Mouse (Mus musculus) limb, embryonic 13.5 days (tissue): Measurements from ENCODE around the gene Txnrd1. TPM values are rescaled to one million over a fixed set of nuclear protein-coding genes. Genes with fewer than 3 reads are reported as not detected.

ENCODE experiments used
- ATAC-seq: fragments of 200-750 bp; cut with Nextera tagmentation; 2 replicates; pipeline ENCODE4 v1.8.0; 2017; ENCODE audit warnings: low read depth, moderate number of reproducible peaks, moderate TSS enrichment; ENCODE audit not compliant: low FRiP score
- H3K27ac ChIP-seq: fragments of 300-500 bp; sonication (generic); 2 replicates; pipeline ENCODE4 v1.5.1; 2015; ENCODE audit warnings: inconsistent platforms, mild to moderate bottlenecking, moderate library complexity
- H3K27me3 ChIP-seq: fragments of 300-500 bp; sonication (generic); 2 replicates; pipeline ENCODE4 v1.6.1; 2015; ENCODE audit warnings: mild to moderate bottlenecking, inconsistent platforms
- H3K36me3 ChIP-seq: fragments of 300-500 bp; sonication (generic); 2 replicates; pipeline ENCODE4 v1.6.1; 2015; ENCODE audit warnings: inconsistent platforms, mild to moderate bottlenecking, moderate library complexity
- H3K4me1 ChIP-seq: fragments of 300-500 bp; sonication (generic); 2 replicates; pipeline ENCODE4 v1.6.1; 2015; ENCODE audit warnings: inconsistent platforms
- H3K4me2 ChIP-seq: fragments of 300-500 bp; sonication (generic); replicated peaks from 2 replicates; pipeline ENCODE4 v1.6.1; 2015; ENCODE audit warnings: inconsistent platforms, mild to moderate bottlenecking, moderate library complexity
- H3K4me3 ChIP-seq: fragments of 300-500 bp; sonication (generic); 2 replicates; pipeline ENCODE4 v1.5.1; 2015; ENCODE audit warnings: moderate library complexity, mild to moderate bottlenecking, inconsistent platforms
- H3K9ac ChIP-seq: fragments of 300-500 bp; sonication (generic); 2 replicates; pipeline ENCODE4 v1.6.1; 2015; ENCODE audit warnings: mild to moderate bottlenecking, inconsistent platforms
- H3K9me3 ChIP-seq: fragments of 300-500 bp; sonication (generic); 2 replicates; pipeline ENCODE4 v1.6.1; 2016; ENCODE audit warnings: inconsistent platforms
- WGBS: fragments of 180-500 bp; shearing (Covaris S2); methylation state at CpG from one replicate; pipeline ENCODE4 v1.1.7; 2015; 5-methylcytosine and 5-hydroxymethylcytosine counted together
- polyA plus RNA-seq: library from polyadenylated mRNA; unstranded; fragments of >200 nt; fragmentation: Nextera tagmentation; extraction: Ambion mirVana; gene quantifications from 2 replicates; pipeline ENCODE4 v1.2.1, GENCODE M21; 2015

Txnrd1 gene
- polyA plus RNA-seq, 1 experiment from 2014 or later, result 116 TPM

- H3K9ac ChIP-seq, result no peak overlapping the region
- H3K4me1 ChIP-seq, result 0 out of 2 replicates have a peak, but pooled peaks cover 9% of the 10 kb centered on the region
- no peak overlapping the region for H3K4me3 ChIP-seq
- no peaks in the 10 kb centered on the region for H3K27me3 ChIP-seq
- no peak overlapping the region for H3K27ac ChIP-seq
- no peaks in the 10 kb centered on the region for H3K36me3 ChIP-seq
- no peak for ATAC-seq
- H3K4me2 ChIP-seq, result no peak overlapping the region
- WGBS, result 82% methylated on average over 6 of the region's 6 CpGs
- 0 out of 2 replicates have a peak, but pooled peaks cover 6% of the 10 kb centered on the region for H3K9me3 ChIP-seq
Measured at GRCm38 (mm10) chr10:82805111-82805510, 28.6 kb upstream of the Txnrd1 start.

GRCm38 (mm10) chr10:82806414-82806813 lies 27.3 kb upstream of the Txnrd1 start:
- no peak for ATAC-seq
- Histone ChIP-seq H3K27ac (no peak overlapping the region), H3K27me3 (no peaks in the 10 kb centered on the region), H3K9ac (no peak overlapping the region), H3K36me3 (no peaks in the 10 kb centered on the region), H3K4me2 (no peak overlapping the region), H3K4me1 (0 out of 2 replicates have a peak, but pooled peaks cover 9% of the 10 kb centered on the region), H3K9me3 (0 out of 2 replicates have a peak, but pooled peaks cover 6% of the 10 kb centered on the region), H3K4me3 (no peak overlapping the region)
- 78% methylated on average over 8 of the region's 8 CpGs for WGBS

- Histone ChIP-seq H3K4me3 (no peak overlapping the region), H3K27ac (no peak overlapping the region), H3K4me1 (0 out of 2 replicates have a peak, but pooled peaks cover 11% of the 10 kb centered on the region), H3K4me2 (no peak overlapping the region), H3K9ac (no peak overlapping the region), H3K9me3 (0 out of 2 replicates have a peak, but pooled peaks cover under 1% of the 10 kb centered on the region), H3K36me3 (no peaks in the 10 kb centered on the region), H3K27me3 (no peaks in the 10 kb centered on the region)
- ATAC-seq, result no peak
- 83% methylated on average over 7 of the region's 7 CpGs for WGBS
Measured at GRCm38 (mm10) chr10:82807238-82807637, 26.5 kb upstream of the Txnrd1 start.

GRCm38 (mm10) chr10:82808155-82808554 lies 25.6 kb upstream of the Txnrd1 start:
- no peaks in the 10 kb centered on the region for H3K27me3 ChIP-seq
- H3K4me2 ChIP-seq, result no peak overlapping the region
- ATAC-seq, result no peak
- H3K36me3 ChIP-seq, result no peaks in the 10 kb centered on the region
- H3K9ac ChIP-seq, result no peak overlapping the region
- no peaks in the 10 kb centered on the region for H3K9me3 ChIP-seq
- 47% methylated on average over 6 of the region's 6 CpGs for WGBS
- H3K4me3 ChIP-seq, result no peak overlapping the region
- H3K27ac ChIP-seq, result no peak overlapping the region
- 0 out of 2 replicates have a peak, but pooled peaks cover 11% of the 10 kb centered on the region for H3K4me1 ChIP-seq

GRCm38 (mm10) chr10:82808891-82809290 lies 24.9 kb upstream of the Txnrd1 start:
- no peaks in the 10 kb centered on the region for H3K27me3 ChIP-seq
- H3K4me2 ChIP-seq, result no peak overlapping the region
- no peak overlapping the region for H3K4me3 ChIP-seq
- no peak overlapping the region for H3K27ac ChIP-seq
- ATAC-seq, result no peak
- H3K36me3 ChIP-seq, result no peaks in the 10 kb centered on the region
- H3K4me1 ChIP-seq, result peaks cover 18% of the 10 kb centered on the region
- no peaks in the 10 kb centered on the region for H3K9me3 ChIP-seq
- no peak overlapping the region for H3K9ac ChIP-seq
- 68% methylated on average over 8 of the region's 8 CpGs for WGBS

- WGBS, result 22% methylated on average over 3 of the region's 3 CpGs
- Histone ChIP-seq H3K27me3 (no peaks in the 10 kb centered on the region), H3K4me2 (no peak overlapping the region), H3K4me1 (peaks cover 21% of the 10 kb centered on the region), H3K9ac (peak overlapping the region; percentile 13; the same call in 1 of the 2 replicates), H3K9me3 (no peaks in the 10 kb centered on the region), H3K36me3 (no peaks in the 10 kb centered on the region), H3K4me3 (no peak overlapping the region), H3K27ac (no peak overlapping the region)
- ATAC-seq, result no peak
Measured at GRCm38 (mm10) chr10:82809352-82809751, 24.4 kb upstream of the Txnrd1 start.

- Histone ChIP-seq H3K36me3 (no peaks in the 10 kb centered on the region), H3K27ac (no peak overlapping the region), H3K4me2 (peak overlapping the region; percentile 70), H3K4me3 (peak overlapping the region; percentile 54), H3K9me3 (no peaks in the 10 kb centered on the region), H3K27me3 (no peaks in the 10 kb centered on the region), H3K9ac (peak overlapping the region; percentile 65), H3K4me1 (peaks cover 27% of the 10 kb centered on the region)
- WGBS, result 7% methylated on average over 33 of the region's 52 CpGs
- ATAC-seq, result peak; percentile 60
Measured at GRCm38 (mm10) chr10:82811855-82812431, 21.8 kb upstream of the Txnrd1 start.

- Histone ChIP-seq H3K4me1 (peaks cover 21% of the 10 kb centered on the region), H3K4me2 (peak overlapping the region; percentile 31), H3K9ac (no peak overlapping the region), H3K27me3 (no peaks in the 10 kb centered on the region), H3K36me3 (no peaks in the 10 kb centered on the region), H3K4me3 (no peak overlapping the region), H3K9me3 (no peaks in the 10 kb centered on the region), H3K27ac (peak overlapping the region; percentile 72)
- WGBS, result 22% methylated on average over 19 of the region's 19 CpGs
- ATAC-seq, result peak; percentile 41; the same call in 1 of the 2 replicates
Measured at GRCm38 (mm10) chr10:82814096-82814970, 19.4 kb upstream of the Txnrd1 start.

GRCm38 (mm10) chr10:82816441-82816840 lies 17.3 kb upstream of the Txnrd1 start:
- Histone ChIP-seq H3K27me3 (no peaks in the 10 kb centered on the region), H3K9ac (no peak overlapping the region), H3K27ac (no peak overlapping the region), H3K9me3 (no peaks in the 10 kb centered on the region), H3K36me3 (no peaks in the 10 kb centered on the region), H3K4me1 (peaks cover 21% of the 10 kb centered on the region), H3K4me2 (no peak overlapping the region), H3K4me3 (no peak overlapping the region)
- ATAC-seq, result no peak
- 80% methylated on average over 9 of the region's 9 CpGs for WGBS

GRCm38 (mm10) chr10:82817514-82817913 lies 16.2 kb upstream of the Txnrd1 start:
- no peaks in the 10 kb centered on the region for H3K27me3 ChIP-seq
- no peaks in the 10 kb centered on the region for H3K36me3 ChIP-seq
- WGBS, result 96% methylated on average over 3 of the region's 3 CpGs
- peaks cover 19% of the 10 kb centered on the region for H3K4me1 ChIP-seq
- H3K4me3 ChIP-seq, result no peak overlapping the region
- no peak overlapping the region for H3K27ac ChIP-seq
- H3K9me3 ChIP-seq, result no peaks in the 10 kb centered on the region
- H3K4me2 ChIP-seq, result no peak overlapping the region
- no peak for ATAC-seq
- H3K9ac ChIP-seq, result no peak overlapping the region

GRCm38 (mm10) chr10:82817936-82818335 lies 15.8 kb upstream of the Txnrd1 start:
- H3K9me3 ChIP-seq, result no peaks in the 10 kb centered on the region
- no peak overlapping the region for H3K4me2 ChIP-seq
- 68% methylated on average over 9 of the region's 9 CpGs for WGBS
- no peak overlapping the region for H3K4me3 ChIP-seq
- no peak overlapping the region for H3K9ac ChIP-seq
- H3K27me3 ChIP-seq, result no peaks in the 10 kb centered on the region
- no peak for ATAC-seq
- H3K27ac ChIP-seq, result no peak overlapping the region
- no peaks in the 10 kb centered on the region for H3K36me3 ChIP-seq
- H3K4me1 ChIP-seq, result peaks cover 23% of the 10 kb centered on the region

- 86% methylated on average over 6 of the region's 6 CpGs for WGBS
- Histone ChIP-seq H3K9me3 (no peaks in the 10 kb centered on the region), H3K4me1 (peaks cover 26% of the 10 kb centered on the region), H3K27ac (no peak overlapping the region), H3K27me3 (no peaks in the 10 kb centered on the region), H3K4me3 (no peak overlapping the region), H3K4me2 (no peak overlapping the region), H3K36me3 (no peaks in the 10 kb centered on the region), H3K9ac (no peak overlapping the region)
- ATAC-seq, result no peak
Measured at GRCm38 (mm10) chr10:82818661-82819060, 15.1 kb upstream of the Txnrd1 start.
